Comparison of ENCODE assay signal across 36 mouse cellular contexts in genomic region chr2:117634906-117635305, GRCm38 (mm10).
DNase-seq lines count a peak whose midpoint lies in the region; ATAC-seq and TF ChIP-seq lines count a peak whose summit lies in the region.
"Had no signal": no experiment of that assay in that cellular context is flagged by ENCODE, and none has a peak within 500 bp of the region (broad histone marks: within the 10 kb centered on the region; RNA-seq: fewer than 3 reads in every experiment).

No protein-coding gene starts in this region.

- H3K27me3 ChIP-seq in embryonic facial prominence, embryonic 14.5 days (replicated peaks; ENCODE audit: control insufficient read depth, insufficient read depth, low read length): no peaks in the 10 kb centered on the region
- H3K27me3 ChIP-seq in embryonic facial prominence, embryonic 10.5 days (replicated peaks; ENCODE audit: low read depth, poor library complexity, severe bottlenecking): no peaks in the 10 kb centered on the region
- no peaks in the 10 kb centered on the region for H3K27me3 ChIP-seq in lung, embryonic 14.5 days (ENCODE audit: insufficient read depth, low read length)
- H3K27me3 ChIP-seq: embryonic facial prominence, embryonic 13.5 days; forebrain, embryonic 12.5 days; kidney, embryonic 15.5 days; limb, embryonic 15.5 days; megakaryocyte, embryonic 14.5 days; midbrain, embryonic 13.5 days; neural tube, embryonic 15.5 days; stomach, embryonic 15.5 days had no signal

- no peaks in the 10 kb centered on the region for H3K36me3 ChIP-seq in embryonic facial prominence, embryonic 14.5 days (ENCODE audit: control insufficient read depth, insufficient read depth, low read length)
- H3K36me3 ChIP-seq in embryonic facial prominence, embryonic 10.5 days (replicated peaks): no peaks in the 10 kb centered on the region
- no peaks in the 10 kb centered on the region for H3K36me3 ChIP-seq in lung, embryonic 14.5 days (ENCODE audit: insufficient read depth)
- H3K36me3 ChIP-seq: embryonic facial prominence, embryonic 13.5 days; forebrain, embryonic 12.5 days; kidney, embryonic 15.5 days; limb, embryonic 10.5 days; limb, embryonic 15.5 days; midbrain, embryonic 13.5 days; neural tube, embryonic 15.5 days; stomach, embryonic 15.5 days had no signal

- no peaks in the 10 kb centered on the region for H3K4me1 ChIP-seq in embryonic facial prominence, embryonic 14.5 days (ENCODE audit: control insufficient read depth, insufficient read depth, low read length)
- no peaks in the 10 kb centered on the region for H3K4me1 ChIP-seq in embryonic facial prominence, embryonic 10.5 days
- no peaks in the 10 kb centered on the region for H3K4me1 ChIP-seq in lung, embryonic 14.5 days (ENCODE audit: insufficient read depth)
- H3K4me1 ChIP-seq: embryonic facial prominence, embryonic 13.5 days; forebrain, embryonic 12.5 days; kidney, embryonic 15.5 days; limb, embryonic 15.5 days; megakaryocyte, embryonic 14.5 days; midbrain, embryonic 13.5 days; neural tube, embryonic 15.5 days; stomach, embryonic 15.5 days had no signal

- DNase-seq in embryonic facial prominence, embryonic 14.5 days (ENCODE audit: low spot score): peak; percentile 61
- no peak for DNase-seq in embryonic facial prominence, embryonic 10.5 days (ENCODE audit: low spot score)
- peak; percentile 51 for DNase-seq in lung, embryonic 14.5 days
- no peak for DNase-seq in lung, postnatal 14 days
- peak; percentile 67 for DNase-seq in Muller cell, postnatal 12 days (ENCODE audit: inconsistent ontology term)
- no peak for DNase-seq in left cerebral cortex, postnatal 36 days (ENCODE audit: low spot score in 2 of 2)
- DNase-seq in left cerebral cortex, adult 2 months (ENCODE audit: extremely low spot score in 1 of 2, low spot score in 2 of 2): no peak
- DNase-seq: adrenal gland, adult 8-10 months; cerebellum, adult 8-10 months; cerebellum, postnatal 25 days; embryo, embryonic 11 days; gastrocnemius, adult 2 months; gastrocnemius, postnatal 36 days; heart, adult 18-20 months; heart, postnatal 4 days; kidney, adult 11 months; kidney, postnatal 36 days; lung, adult 2 months; lung, postnatal 4 days; retina, postnatal 1 day; right cerebral cortex, postnatal 14 days had no signal

- ATAC-seq in embryonic facial prominence, embryonic 14.5 days (ENCODE audit: low read depth): peak; percentile 37; the same call in 1 of the 2 replicates
- ATAC-seq in lung, embryonic 14.5 days (ENCODE audit: insufficient read depth): peak; percentile 56; the same call in 1 of the 2 replicates
- ATAC-seq: CD4-positive, CD25-positive, alpha-beta regulatory T cell, adult 4 months; inflammation-experienced regulatory T-cells, adult 6 months; midbrain, embryonic 13.5 days had no signal

- H3K4me3 ChIP-seq in embryonic facial prominence, embryonic 14.5 days (ENCODE audit: low read depth, low read length): no peak overlapping the region
- H3K4me3 ChIP-seq in embryonic facial prominence, embryonic 10.5 days: no peak overlapping the region
- H3K4me3 ChIP-seq in lung, embryonic 14.5 days (ENCODE audit: low read depth, low read length): no peak overlapping the region
- no peak overlapping the region for H3K4me3 ChIP-seq in left cerebral cortex, adult 2 months
- H3K4me3 ChIP-seq: embryonic facial prominence, embryonic 13.5 days; forebrain, embryonic 12.5 days; gastrocnemius, adult 2 months; kidney, embryonic 15.5 days; layer of hippocampus, adult 2 months; limb, embryonic 10.5 days; limb, embryonic 15.5 days; megakaryocyte, embryonic 14.5 days; midbrain, embryonic 13.5 days; neural tube, embryonic 15.5 days; stomach, embryonic 15.5 days had no signal

- no peak overlapping the region for H3K4me2 ChIP-seq in embryonic facial prominence, embryonic 14.5 days (ENCODE audit: low read depth, low read length)
- H3K4me2 ChIP-seq in lung, embryonic 14.5 days: no peak overlapping the region
- H3K4me2 ChIP-seq: embryonic facial prominence, embryonic 13.5 days; forebrain, embryonic 12.5 days; heart, embryonic 11.5 days; hindbrain, embryonic 14.5 days; kidney, embryonic 15.5 days; limb, embryonic 15.5 days; midbrain, embryonic 13.5 days; neural tube, embryonic 15.5 days; stomach, embryonic 15.5 days had no signal

- no peaks in the 10 kb centered on the region for H3K9me3 ChIP-seq in embryonic facial prominence, embryonic 14.5 days (ENCODE audit: control insufficient read depth, low read length)
- H3K9me3 ChIP-seq in embryonic facial prominence, embryonic 10.5 days: no peaks in the 10 kb centered on the region
- H3K9me3 ChIP-seq in lung, embryonic 14.5 days (ENCODE audit: low read depth, low read length): no peaks in the 10 kb centered on the region
- H3K9me3 ChIP-seq: embryonic facial prominence, embryonic 13.5 days; forebrain, embryonic 12.5 days; kidney, embryonic 15.5 days; limb, embryonic 10.5 days; limb, embryonic 15.5 days; megakaryocyte, embryonic 14.5 days; midbrain, embryonic 13.5 days; neural tube, embryonic 15.5 days; stomach, embryonic 15.5 days had no signal

- no peak overlapping the region for H3K9ac ChIP-seq in embryonic facial prominence, embryonic 14.5 days (ENCODE audit: low read depth, low read length)
- no peak overlapping the region for H3K9ac ChIP-seq in lung, embryonic 14.5 days
- H3K9ac ChIP-seq: embryonic facial prominence, embryonic 13.5 days; forebrain, embryonic 12.5 days; hindbrain, embryonic 14.5 days; kidney, embryonic 15.5 days; limb, embryonic 15.5 days; liver, embryonic 14.5 days; midbrain, embryonic 13.5 days; neural tube, embryonic 15.5 days; stomach, embryonic 15.5 days had no signal

- intact Hi-C loops in left cerebral cortex, postnatal 36 days (cut with DNase I): no loop called here
- intact Hi-C loops in left cerebral cortex, adult 2 months (cut with DNase I): no loop called here

- H3K27ac ChIP-seq in embryonic facial prominence, embryonic 14.5 days (replicated peaks; ENCODE audit: low read depth, low read length): no peak overlapping the region
- H3K27ac ChIP-seq in embryonic facial prominence, embryonic 10.5 days (replicated peaks): no peak overlapping the region
- H3K27ac ChIP-seq in lung, embryonic 14.5 days (ENCODE audit: low read depth): no peak overlapping the region
- no peak overlapping the region for H3K27ac ChIP-seq in left cerebral cortex, adult 2 months
- H3K27ac ChIP-seq: embryonic facial prominence, embryonic 13.5 days; forebrain, embryonic 12.5 days; gastrocnemius, adult 2 months; hindbrain, embryonic 14.5 days; kidney, embryonic 15.5 days; layer of hippocampus, adult 2 months; limb, embryonic 10.5 days; limb, embryonic 15.5 days; liver, embryonic 14.5 days; midbrain, embryonic 13.5 days; neural tube, embryonic 15.5 days; stomach, embryonic 15.5 days had no signal

- no peak for TF ChIP-seq CTCF in lung, embryonic 14.5 days (IDR thresholded peaks at IDR 0.05; ENCODE audit: low read depth)
- no peak for TF ChIP-seq CTCF in left cerebral cortex, adult 2 months (IDR thresholded peaks at IDR 0.05)

- WGBS in embryonic facial prominence, embryonic 14.5 days: 70% methylated on average over 4 of the region's 4 CpGs
- 91% methylated on average over 4 of the region's 4 CpGs for whole genome bisulfite sequencing in embryonic facial prominence, embryonic 10.5 days
- 61% methylated on average over 4 of the region's 4 CpGs for WGBS in lung, embryonic 14.5 days

Comparison
In these comparisons a context has a peak if more than half of its experiments do, and no peak if none do; other contexts are left out.
1. DNase-seq: peak in embryonic facial prominence, embryonic 14.5 days (single experiment), lung, embryonic 14.5 days (single experiment) and Muller cell, postnatal 12 days (single experiment); none in embryonic facial prominence, embryonic 10.5 days (single experiment), lung, postnatal 14 days (single experiment), left cerebral cortex, postnatal 36 days (0 of 2) and left cerebral cortex, adult 2 months (0 of 2).